Mouse (Mus musculus) embryonic facial prominence, embryonic 13.5 days (tissue): ENCODE measurements around the gene Phldb2. TPM values are rescaled to one million over a fixed set of nuclear protein-coding genes. Genes with fewer than 3 reads are reported as not detected.

Source experiments
- ATAC-seq: fragments of 200-750 bp; cut with Nextera tagmentation; 2 replicates; pipeline ENCODE4 v1.8.0; 2017; ENCODE audit warnings: low read depth; ENCODE audit not compliant: insufficient number of reproducible peaks, insufficient read depth, low FRiP score, low TSS enrichment
- H3K27ac ChIP-seq: fragments of 300-500 bp; sonication (generic); 2 replicates; pipeline ENCODE4 v1.5.1; 2015; ENCODE audit warnings: moderate library complexity, mild to moderate bottlenecking, inconsistent platforms
- H3K27me3 ChIP-seq: fragments of 300-500 bp; sonication (generic); 2 replicates; pipeline ENCODE4 v1.6.1; 2015; ENCODE audit warnings: mild to moderate bottlenecking, inconsistent platforms
- H3K36me3 ChIP-seq: fragments of 300-500 bp; sonication (generic); 2 replicates; pipeline ENCODE4 v1.6.1; 2015; ENCODE audit warnings: mild to moderate bottlenecking, inconsistent platforms
- H3K4me1 ChIP-seq: fragments of 300-500 bp; sonication (generic); 2 replicates; pipeline ENCODE4 v1.6.1; 2015; ENCODE audit warnings: inconsistent platforms
- H3K4me2 ChIP-seq: fragments of 300-500 bp; sonication (generic); 2 replicates; pipeline ENCODE4 v1.6.1; 2015; ENCODE audit warnings: moderate library complexity, mild to moderate bottlenecking, inconsistent platforms
- H3K4me3 ChIP-seq: fragments of 300-500 bp; sonication (generic); 2 replicates; pipeline ENCODE4 v1.5.1; 2015; ENCODE audit warnings: mild to moderate bottlenecking, inconsistent platforms
- H3K9ac ChIP-seq: fragments of 300-500 bp; sonication (generic); 2 replicates; pipeline ENCODE4 v1.6.1; 2015; ENCODE audit warnings: mild to moderate bottlenecking, inconsistent platforms
- H3K9me3 ChIP-seq: fragments of 300-500 bp; sonication (generic); 2 replicates; pipeline ENCODE4 v1.6.1; 2016; ENCODE audit warnings: inconsistent platforms
- WGBS: fragments of 180-500 bp; shearing (Covaris S2); methylation state at CpG from one replicate; pipeline ENCODE4 v1.1.7; 2015; ENCODE audit warnings: mixed read lengths; 5-methylcytosine and 5-hydroxymethylcytosine counted together
- polyA plus RNA-seq: library from polyadenylated mRNA; unstranded; fragments of >200 nt; fragmentation: Nextera tagmentation; extraction: Ambion mirVana; gene quantifications from 2 replicates; pipeline ENCODE4 v1.2.1, GENCODE M21; 2015

Phldb2 gene
- polyA plus RNA-seq, 1 experiment from 2014 or later = 55.0 TPM

DNA sequence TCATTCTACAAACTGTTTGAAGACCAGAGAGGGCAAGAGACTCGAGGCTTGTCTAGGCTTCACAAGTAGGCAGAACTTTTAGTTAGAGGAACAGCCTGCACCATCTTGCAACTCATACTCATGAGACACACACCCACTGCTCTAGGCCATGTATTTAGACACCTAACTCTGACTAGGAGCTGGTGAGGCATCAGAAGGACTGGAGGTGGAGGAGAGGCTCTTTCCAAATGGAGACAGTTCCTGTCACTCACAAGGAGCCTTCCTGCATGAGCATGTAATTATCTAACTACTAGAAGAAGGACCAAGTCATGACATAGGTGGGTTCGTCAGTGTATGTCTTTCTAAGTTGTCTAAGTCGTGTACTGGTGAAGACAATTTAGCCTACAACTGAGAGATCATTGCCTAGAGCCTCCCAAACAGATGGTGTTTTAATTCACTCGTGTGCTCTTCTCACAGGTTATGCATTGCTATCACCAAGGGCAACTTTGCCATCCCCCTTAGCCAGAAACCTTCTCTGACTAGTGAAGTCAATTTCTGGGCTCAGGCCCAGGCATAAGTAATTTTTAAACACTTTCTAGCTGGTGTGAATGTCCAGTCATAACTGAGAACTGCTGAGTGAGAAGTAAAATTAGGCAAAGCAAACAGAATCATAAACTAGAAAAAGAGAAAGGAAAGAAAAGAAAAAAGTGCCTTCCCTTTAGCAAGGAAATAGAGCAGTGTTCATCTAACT is 62.8 kb downstream of the Phldb2 start:
- Histone ChIP-seq H3K9ac (no peak overlapping the region), H3K4me1 (peaks cover 25% of the 10 kb centered on the region), H3K4me3 (no peak overlapping the region), H3K27ac (no peak overlapping the region), H3K9me3 (no peaks in the 10 kb centered on the region), H3K4me2 (no peak overlapping the region), H3K36me3 (no peaks in the 10 kb centered on the region), H3K27me3 (no peaks in the 10 kb centered on the region)
- ATAC-seq = no peak
- WGBS = 72% methylated on average over 4 of the region's 4 CpGs

DNA sequence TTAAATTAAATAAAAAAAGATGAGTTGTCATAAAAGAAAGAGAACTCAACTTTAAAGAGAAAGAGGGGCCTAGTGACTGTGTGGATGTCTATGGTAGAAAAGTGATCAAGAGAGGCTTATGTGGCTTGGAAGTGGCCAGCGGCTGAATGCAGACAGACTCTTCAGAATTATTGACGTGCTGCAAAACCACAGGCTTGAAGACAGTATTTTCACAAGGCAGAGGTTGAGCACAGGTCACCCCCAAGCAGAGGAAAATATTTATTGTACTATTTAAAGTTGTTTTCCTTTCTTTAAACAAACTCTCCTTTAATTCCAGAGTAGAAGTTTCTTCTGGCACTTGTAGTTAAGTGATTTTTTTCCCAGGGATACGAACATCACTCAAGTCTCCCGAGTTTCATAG is 63.8 kb downstream of the Phldb2 start:
- Histone ChIP-seq H3K4me2 (no peak overlapping the region), H3K27me3 (no peaks in the 10 kb centered on the region), H3K4me1 (peaks cover 15% of the 10 kb centered on the region), H3K27ac (no peak overlapping the region), H3K9ac (no peak overlapping the region), H3K4me3 (no peak overlapping the region), H3K36me3 (no peaks in the 10 kb centered on the region), H3K9me3 (no peaks in the 10 kb centered on the region)
- whole genome bisulfite sequencing = 69% methylated on average over 4 of the region's 4 CpGs
- no peak for ATAC-seq

DNA sequence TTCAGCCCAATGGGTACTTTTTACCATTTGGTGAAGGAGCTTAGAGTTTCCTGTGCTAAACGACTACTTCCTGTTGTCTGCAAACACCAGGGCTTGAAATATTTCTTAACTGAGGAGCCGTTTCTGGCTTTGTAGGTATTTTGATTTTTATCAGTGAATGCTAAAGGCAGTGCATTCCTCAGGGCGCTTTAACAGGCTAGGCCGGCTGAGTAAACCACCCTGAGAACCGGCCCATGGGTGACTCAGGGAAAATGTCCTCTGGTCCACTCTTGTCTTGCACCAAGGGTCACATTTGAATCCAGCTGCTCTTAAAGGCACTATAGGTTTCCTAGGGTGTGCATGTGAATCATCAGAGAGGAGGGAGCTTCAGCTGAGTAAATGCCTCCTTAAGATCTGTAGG is 66.8 kb downstream of the Phldb2 start:
- H3K4me2 ChIP-seq = no peak overlapping the region
- no peaks in the 10 kb centered on the region for H3K36me3 ChIP-seq
- H3K4me1 ChIP-seq = no peaks in the 10 kb centered on the region
- 54% methylated on average over 5 of the region's 5 CpGs for WGBS
- H3K27me3 ChIP-seq = no peaks in the 10 kb centered on the region
- H3K4me3 ChIP-seq = no peak overlapping the region
- no peaks in the 10 kb centered on the region for H3K9me3 ChIP-seq
- H3K27ac ChIP-seq = no peak overlapping the region
- H3K9ac ChIP-seq = no peak overlapping the region
- no peak for ATAC-seq

DNA sequence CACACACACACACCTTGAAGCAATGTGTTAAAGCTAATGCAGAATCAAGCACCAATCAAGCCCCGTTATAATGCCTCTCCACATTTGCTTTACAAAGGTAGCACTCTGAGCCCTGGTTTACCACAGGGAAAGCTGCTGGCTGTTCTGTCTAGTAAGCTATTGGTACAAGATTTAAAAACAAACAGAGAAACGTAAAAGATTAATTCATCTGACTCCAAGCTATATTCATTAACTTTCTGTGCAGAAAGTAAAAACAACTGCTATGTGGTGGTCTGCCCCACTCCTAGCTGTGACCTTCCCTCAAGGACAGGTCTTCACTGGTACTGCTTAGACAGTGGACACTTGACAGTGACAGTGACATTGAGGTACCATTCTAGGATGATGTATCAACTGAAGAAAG is 69.2 kb downstream of the Phldb2 start:
- Histone ChIP-seq H3K4me1 (no peaks in the 10 kb centered on the region), H3K36me3 (no peaks in the 10 kb centered on the region), H3K4me2 (no peak overlapping the region), H3K9me3 (no peaks in the 10 kb centered on the region), H3K9ac (no peak overlapping the region), H3K27me3 (no peaks in the 10 kb centered on the region), H3K27ac (no peak overlapping the region), H3K4me3 (no peak overlapping the region)
- 84% methylated on average over 2 of the region's 2 CpGs for WGBS
- ATAC-seq = no peak

DNA sequence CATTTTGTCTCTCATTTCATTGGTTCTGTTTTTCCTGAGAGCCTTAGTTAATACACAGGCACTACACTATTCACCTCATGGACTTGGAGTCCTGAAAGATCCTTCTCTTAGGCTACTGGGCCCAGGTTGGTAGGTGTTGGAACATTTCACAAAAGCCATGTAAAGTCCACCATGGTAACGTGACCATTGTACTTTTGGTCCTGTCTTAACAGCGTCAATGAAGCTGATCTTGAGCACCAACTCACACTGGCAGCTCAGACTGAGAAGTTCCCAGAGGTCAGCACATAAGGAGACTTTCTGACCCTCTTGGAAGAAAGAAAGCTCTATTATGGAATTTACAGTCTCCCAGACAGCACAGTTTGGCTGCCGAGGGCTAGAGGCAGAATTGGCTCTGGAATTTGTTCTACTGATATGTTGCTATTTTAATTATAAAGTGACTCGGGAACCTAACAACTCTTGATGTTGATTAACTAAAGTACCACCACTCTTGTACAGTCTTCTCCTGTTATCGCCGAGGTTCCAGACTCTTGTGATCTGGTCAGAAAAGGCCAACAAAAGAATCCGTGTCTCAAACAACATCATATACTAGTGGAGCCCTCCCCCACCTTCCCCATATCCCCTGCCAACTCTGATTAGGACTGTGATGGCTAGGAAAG is 72.1 kb downstream of the Phldb2 start:
- Histone ChIP-seq H3K4me2 (no peak overlapping the region), H3K27ac (no peak overlapping the region), H3K4me3 (no peak overlapping the region), H3K9ac (no peak overlapping the region), H3K36me3 (no peaks in the 10 kb centered on the region), H3K27me3 (no peaks in the 10 kb centered on the region), H3K4me1 (peaks cover 3% of the 10 kb centered on the region; the same call in 1 of the 2 replicates), H3K9me3 (no peaks in the 10 kb centered on the region)
- ATAC-seq = no peak
- 71% methylated on average over 7 of the region's 7 CpGs for WGBS

DNA sequence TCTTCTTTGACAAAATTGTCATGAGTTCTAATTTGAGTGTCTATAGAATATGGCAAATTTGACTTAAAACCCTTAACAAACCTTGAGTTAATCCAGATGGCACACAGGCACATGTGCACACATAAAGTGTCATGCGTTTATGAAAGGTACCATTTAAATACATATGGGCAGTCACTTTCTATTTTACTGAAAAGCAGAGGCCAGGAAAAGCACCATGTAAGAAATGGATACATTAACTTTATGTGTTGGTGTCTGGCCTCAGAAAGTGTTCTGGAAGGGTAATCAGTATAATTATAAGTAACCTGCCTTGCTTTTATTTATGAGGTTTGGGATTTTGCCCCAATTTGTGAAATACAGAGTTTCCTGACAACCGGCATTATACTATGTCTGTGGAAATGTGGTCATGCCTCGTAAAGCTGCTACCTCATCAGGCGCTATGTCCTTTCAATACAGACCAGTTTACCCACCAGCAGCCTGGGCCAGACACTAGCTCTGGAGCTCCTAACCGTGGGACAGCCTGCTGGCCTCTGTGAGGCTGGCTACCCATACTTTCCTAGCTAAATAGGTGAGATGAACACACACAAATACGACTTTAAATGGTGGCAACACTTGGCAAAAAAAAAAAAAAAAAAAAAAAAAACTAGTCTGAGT is 73.2 kb downstream of the Phldb2 start:
- WGBS = 80% methylated on average over 6 of the region's 6 CpGs
- H3K27ac ChIP-seq = no peak overlapping the region
- no peaks in the 10 kb centered on the region for H3K27me3 ChIP-seq
- H3K4me2 ChIP-seq = no peak overlapping the region
- no peak for ATAC-seq
- no peaks in the 10 kb centered on the region for H3K36me3 ChIP-seq
- no peak overlapping the region for H3K4me3 ChIP-seq
- no peak overlapping the region for H3K9ac ChIP-seq
- H3K9me3 ChIP-seq = no peaks in the 10 kb centered on the region
- peaks cover 3% of the 10 kb centered on the region; the same call in 1 of the 2 replicates for H3K4me1 ChIP-seq

DNA sequence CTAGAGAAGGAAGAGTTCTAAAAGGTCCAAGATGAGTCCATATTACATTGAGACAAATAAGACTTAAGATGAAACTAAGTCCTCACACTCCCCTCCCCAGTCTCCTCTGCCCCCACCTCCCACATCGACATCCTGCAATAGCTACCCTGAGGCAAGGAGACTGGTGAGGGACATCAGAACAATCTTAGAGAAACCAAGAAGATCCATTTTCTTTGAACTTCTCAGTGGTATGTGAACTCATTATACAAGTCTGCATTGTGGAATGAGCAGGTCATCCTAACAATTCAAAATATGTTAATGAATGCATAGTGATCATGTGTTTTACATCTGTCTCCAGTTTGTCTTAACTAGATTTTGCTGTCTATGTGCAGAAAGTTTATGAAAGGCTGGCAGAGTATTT is 75.7 kb downstream of the Phldb2 start:
- H3K27ac ChIP-seq = no peak overlapping the region
- WGBS = 25% methylated on average over 1 of the region's 1 CpGs

DNA sequence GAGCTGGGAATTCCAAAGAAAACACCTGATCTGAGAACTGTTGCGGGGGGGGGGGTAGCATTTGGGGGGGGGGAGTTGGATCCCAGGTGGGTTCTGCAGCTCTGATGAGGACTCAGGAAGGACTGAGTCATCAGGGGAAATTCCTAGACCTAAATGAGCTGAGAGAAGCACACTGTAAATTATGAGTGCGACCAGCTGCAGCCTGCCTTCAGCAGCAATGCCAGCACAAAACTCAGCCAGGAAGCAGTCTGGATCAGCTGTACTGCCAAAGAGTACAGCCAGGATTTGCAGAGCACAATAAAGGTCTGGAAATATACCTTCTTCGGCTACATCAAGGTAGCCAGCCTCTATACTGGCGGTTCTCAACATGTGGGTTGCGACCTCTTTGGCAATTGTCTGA is 76.2 kb downstream of the Phldb2 start:
- no peak for ATAC-seq

More for the DNA sequence above, 75.7 kb downstream of the Phldb2 start:
- H3K9me3 ChIP-seq = no peaks in the 10 kb centered on the region
- H3K27me3 ChIP-seq = no peaks in the 10 kb centered on the region
- H3K9ac ChIP-seq = no peak overlapping the region
- H3K4me3 ChIP-seq = no peak overlapping the region
- no peaks in the 10 kb centered on the region for H3K36me3 ChIP-seq
- no peak for ATAC-seq
- H3K4me2 ChIP-seq = no peak overlapping the region
- H3K4me1 ChIP-seq = peaks cover 3% of the 10 kb centered on the region; the same call in 1 of the 2 replicates

DNA sequence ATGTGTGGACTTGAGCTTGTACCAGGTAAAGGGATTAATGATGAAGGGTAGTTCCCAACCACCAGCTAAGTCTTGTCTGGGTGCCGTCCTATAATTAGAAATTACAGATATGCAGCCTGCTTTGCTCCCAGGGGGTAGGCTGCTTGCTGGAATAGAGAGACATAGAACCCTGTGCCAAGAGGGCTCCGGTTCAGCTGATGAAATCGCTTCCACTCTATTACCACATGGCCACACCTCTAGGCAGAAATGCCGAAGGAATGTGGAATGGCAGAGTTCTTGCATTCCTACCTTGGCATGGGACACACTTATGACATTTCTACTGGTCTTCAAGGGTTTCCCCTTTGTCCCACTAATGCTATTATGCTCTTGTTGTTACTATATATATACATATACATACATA is 80.0 kb downstream of the Phldb2 start:
- Histone ChIP-seq H3K27ac (no peak overlapping the region), H3K9ac (no peak overlapping the region), H3K4me2 (no peak overlapping the region), H3K4me1 (peaks cover 8% of the 10 kb centered on the region; the same call in 1 of the 2 replicates), H3K27me3 (no peaks in the 10 kb centered on the region), H3K36me3 (no peaks in the 10 kb centered on the region), H3K9me3 (no peaks in the 10 kb centered on the region), H3K4me3 (no peak overlapping the region)
- no peak for ATAC-seq
- WGBS = 78% methylated on average over 4 of the region's 4 CpGs

More for the DNA sequence above, 76.2 kb downstream of the Phldb2 start:
- Histone ChIP-seq H3K9me3 (no peaks in the 10 kb centered on the region), H3K4me1 (peaks cover 3% of the 10 kb centered on the region; the same call in 1 of the 2 replicates), H3K4me3 (no peak overlapping the region), H3K36me3 (no peaks in the 10 kb centered on the region), H3K9ac (no peak overlapping the region), H3K27me3 (no peaks in the 10 kb centered on the region), H3K4me2 (no peak overlapping the region), H3K27ac (no peak overlapping the region)
- 77% methylated on average over 5 of the region's 5 CpGs for WGBS

DNA sequence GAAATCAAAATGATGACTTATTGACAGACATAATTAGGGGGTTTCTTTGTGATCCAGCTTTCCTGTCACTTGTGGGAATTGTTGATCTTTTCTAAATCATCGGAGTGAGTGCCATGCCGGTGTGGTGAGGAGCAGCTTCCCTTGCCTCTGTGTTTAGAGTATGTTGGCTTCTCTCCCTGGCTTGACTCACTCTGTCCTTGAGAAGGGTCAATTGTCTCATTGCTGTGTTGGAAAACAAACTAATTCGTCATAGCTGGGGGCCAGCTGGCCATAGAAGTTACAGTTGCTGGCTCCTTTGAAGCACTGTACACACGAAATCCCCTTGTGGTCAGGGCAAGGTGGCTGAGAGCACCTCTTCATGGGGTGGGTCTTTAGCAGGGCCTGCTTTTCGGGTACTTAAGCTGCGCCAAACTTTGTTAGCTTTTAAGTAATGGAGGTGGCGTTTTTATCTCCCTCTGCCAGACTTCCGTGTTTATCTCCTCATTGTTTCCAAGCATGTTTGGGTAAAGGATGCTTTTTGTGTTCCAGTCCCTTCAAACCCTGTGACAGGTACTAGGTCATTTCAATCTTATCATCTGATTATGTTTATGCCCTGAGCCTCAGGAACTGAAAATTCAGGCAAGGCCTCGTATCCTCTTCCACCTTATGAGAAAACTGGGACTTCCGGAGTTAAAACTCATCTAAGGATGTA is 82.0 kb downstream of the Phldb2 start:
- 66% methylated on average over 10 of the region's 10 CpGs for WGBS
- no peak overlapping the region for H3K27ac ChIP-seq
- H3K4me1 ChIP-seq = 0 out of 2 replicates have a peak, but pooled peaks cover 6% of the 10 kb centered on the region
- ATAC-seq = no peak
- no peaks in the 10 kb centered on the region for H3K36me3 ChIP-seq
- H3K4me2 ChIP-seq = no peak overlapping the region
- H3K27me3 ChIP-seq = no peaks in the 10 kb centered on the region
- no peak overlapping the region for H3K4me3 ChIP-seq
- no peaks in the 10 kb centered on the region for H3K9me3 ChIP-seq
- H3K9ac ChIP-seq = no peak overlapping the region

DNA sequence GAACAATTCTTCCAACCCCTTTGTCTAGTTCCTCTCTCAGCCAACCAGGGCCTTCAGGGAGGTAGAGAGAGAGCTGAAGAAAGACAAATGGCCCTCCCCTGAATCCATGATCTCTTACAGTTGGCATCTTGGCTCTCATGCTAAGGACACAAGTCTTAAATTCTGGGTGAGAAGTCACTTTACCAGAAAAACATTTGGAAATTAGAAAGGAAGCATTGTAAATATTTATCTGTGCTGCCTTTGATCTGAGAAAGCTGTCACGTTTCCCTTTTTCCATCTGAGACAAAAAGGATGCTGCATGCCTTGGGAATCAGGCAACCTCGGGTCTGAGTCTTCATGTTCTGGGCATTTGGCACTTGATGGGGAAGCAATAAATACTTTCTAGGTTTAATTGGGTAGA is 82.7 kb downstream of the Phldb2 start:
- H3K27me3 ChIP-seq = no peaks in the 10 kb centered on the region
- no peak overlapping the region for H3K4me3 ChIP-seq
- H3K27ac ChIP-seq = no peak overlapping the region
- H3K4me1 ChIP-seq = 0 out of 2 replicates have a peak, but pooled peaks cover 7% of the 10 kb centered on the region
- 45% methylated on average over 2 of the region's 2 CpGs for WGBS
- ATAC-seq = no peak
- H3K9ac ChIP-seq = no peak overlapping the region
- H3K9me3 ChIP-seq = no peaks in the 10 kb centered on the region
- no peaks in the 10 kb centered on the region for H3K36me3 ChIP-seq
- no peak overlapping the region for H3K4me2 ChIP-seq
